Mouse (Mus musculus) lung, embryonic 15.5 days (tissue): ENCODE data around the gene 5730522E02Rik. TPM values are rescaled to one million over a fixed set of nuclear protein-coding genes. Genes with fewer than 3 reads are reported as not detected.

ENCODE experiments used
- ATAC-seq: fragments of 200-750 bp; cut with Nextera tagmentation; 2 replicates; pipeline ENCODE4 v1.8.0; 2017; ENCODE audit warnings: moderate number of reproducible peaks, borderline replicate concordance; ENCODE audit not compliant: low FRiP score, low TSS enrichment; ENCODE audit errors: extremely low read depth
- H3K27ac ChIP-seq: fragments of 300-500 bp; sonication (generic); 2 replicates; pipeline ENCODE4 v1.5.1; 2015; ENCODE audit warnings: moderate library complexity, mild to moderate bottlenecking, inconsistent platforms
- H3K27me3 ChIP-seq: fragments of 300-500 bp; sonication (generic); 2 replicates; pipeline ENCODE4 v1.6.1; 2015; ENCODE audit warnings: inconsistent platforms
- H3K36me3 ChIP-seq: fragments of 300-500 bp; sonication (generic); 2 replicates; pipeline ENCODE4 v1.6.1; 2015; ENCODE audit warnings: inconsistent platforms
- H3K4me1 ChIP-seq: fragments of 300-500 bp; sonication (generic); 2 replicates; pipeline ENCODE4 v1.6.1; 2015; ENCODE audit warnings: inconsistent platforms
- H3K4me2 ChIP-seq: fragments of 300-500 bp; sonication (generic); 2 replicates; pipeline ENCODE4 v1.6.1; 2015; ENCODE audit warnings: inconsistent platforms, mild to moderate bottlenecking, moderate library complexity
- H3K4me3 ChIP-seq: fragments of 300-500 bp; sonication (generic); 2 replicates; pipeline ENCODE4 v1.5.1; 2015; ENCODE audit warnings: mild to moderate bottlenecking, inconsistent platforms
- H3K9ac ChIP-seq: fragments of 300-500 bp; sonication (generic); 2 replicates; pipeline ENCODE4 v1.6.1; 2015; ENCODE audit warnings: inconsistent platforms
- H3K9me3 ChIP-seq: fragments of 300-500 bp; sonication (generic); 2 replicates; pipeline ENCODE4 v1.6.1; 2016; ENCODE audit warnings: inconsistent platforms
- WGBS: fragments of 180-500 bp; shearing (Covaris S2); methylation state at CpG from one replicate; pipeline ENCODE4 v1.1.7; 2015; 5-methylcytosine and 5-hydroxymethylcytosine counted together
- polyA plus RNA-seq: library from polyadenylated mRNA; unstranded; fragments of >200 nt; fragmentation: Nextera tagmentation; extraction: Ambion mirVana; gene quantifications from 2 replicates; pipeline ENCODE4 v1.2.1, GENCODE M21; 2015

Gene 5730522E02Rik
- polyA plus RNA-seq, 1 experiment from 2014 or later: 2.3 TPM

DNA sequence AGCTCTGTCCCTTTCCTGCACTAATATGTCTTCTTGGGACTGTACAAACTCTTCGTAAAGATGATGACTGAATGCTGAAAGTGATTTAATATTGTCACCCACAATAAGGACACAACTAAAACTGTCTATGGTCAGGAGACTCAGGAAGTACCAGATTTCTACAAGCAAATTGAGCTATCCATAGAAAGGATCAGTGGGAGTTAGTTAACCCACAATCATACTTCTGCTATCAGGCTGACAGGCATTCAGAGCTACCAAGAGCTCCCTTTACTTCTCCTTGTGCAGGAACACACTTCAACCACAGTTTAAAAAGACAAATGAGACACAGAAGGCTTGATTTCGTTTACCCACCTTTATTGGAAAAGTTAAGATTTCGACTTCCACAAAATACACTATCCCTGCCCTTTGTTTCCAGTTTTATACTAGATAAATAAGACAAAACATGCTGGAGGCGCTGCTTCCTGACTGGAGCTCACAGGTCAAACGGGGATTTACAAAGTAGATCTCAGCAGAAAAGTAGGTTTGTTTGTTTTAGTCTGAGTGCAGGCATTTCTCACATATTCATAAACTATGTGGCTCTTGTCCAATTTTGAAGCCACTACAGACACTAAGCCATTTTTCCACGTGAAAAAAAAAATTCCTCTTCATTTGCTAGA, 125.1 kb downstream of the 5730522E02Rik start:
- H3K9ac ChIP-seq: no peak overlapping the region
- no peak overlapping the region for H3K27ac ChIP-seq
- H3K36me3 ChIP-seq: no peaks in the 10 kb centered on the region
- H3K4me2 ChIP-seq: no peak overlapping the region
- H3K4me1 ChIP-seq: 0 out of 2 replicates have a peak, but pooled peaks cover 4% of the 10 kb centered on the region
- WGBS: 20% methylated on average over 6 of the region's 6 CpGs
- H3K9me3 ChIP-seq: no peaks in the 10 kb centered on the region
- no peaks in the 10 kb centered on the region for H3K27me3 ChIP-seq
- H3K4me3 ChIP-seq: no peak overlapping the region
- ATAC-seq: no peak

DNA sequence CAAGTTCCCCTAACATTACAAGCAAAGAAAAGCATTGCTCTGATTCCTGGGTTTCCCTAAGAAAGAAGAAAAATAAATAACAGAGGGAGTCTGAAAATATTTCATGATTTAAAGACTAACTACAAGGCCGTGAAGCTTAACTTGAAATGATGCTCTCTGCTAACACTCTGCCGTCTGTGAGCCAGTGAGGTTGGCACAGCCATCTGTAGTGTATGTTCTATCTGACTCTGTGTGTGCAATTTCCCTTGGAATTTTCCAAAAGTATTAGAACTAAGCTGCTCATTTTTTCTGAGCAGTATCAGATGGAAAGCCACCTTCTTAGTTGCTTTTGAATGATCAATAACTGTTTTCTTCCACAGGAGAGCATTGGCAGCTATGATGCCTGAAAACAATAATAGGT, 134.2 kb downstream of the 5730522E02Rik start:
- Histone ChIP-seq H3K27me3 (no peaks in the 10 kb centered on the region), H3K4me3 (no peak overlapping the region), H3K4me2 (no peak overlapping the region), H3K36me3 (no peaks in the 10 kb centered on the region), H3K9ac (no peak overlapping the region), H3K4me1 (no peaks in the 10 kb centered on the region), H3K27ac (no peak overlapping the region), H3K9me3 (no peaks in the 10 kb centered on the region)
- no peak for ATAC-seq
- 47% methylated on average over 2 of the region's 2 CpGs for WGBS

DNA sequence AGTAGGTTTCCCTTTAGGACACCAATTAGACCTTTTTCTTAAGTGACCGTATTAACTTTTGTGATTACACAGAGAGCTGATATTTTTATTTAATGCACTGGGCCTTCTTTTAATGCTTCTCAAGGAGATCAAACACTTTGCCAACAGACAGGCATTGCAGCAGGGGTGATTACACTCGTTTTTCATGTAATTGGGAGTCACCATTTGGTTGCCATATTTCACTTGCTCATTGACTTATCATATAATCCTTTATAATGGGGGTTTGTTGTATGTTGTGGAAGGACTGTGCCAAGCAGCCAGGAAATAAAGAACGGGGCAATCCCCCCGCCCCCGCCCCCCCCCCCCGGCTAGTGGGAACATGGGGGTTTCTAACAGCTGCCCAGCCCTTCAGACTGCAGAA, 135.0 kb downstream of the 5730522E02Rik start:
- WGBS: 71% methylated on average over 6 of the region's 6 CpGs
- H3K9me3 ChIP-seq: no peaks in the 10 kb centered on the region
- H3K27ac ChIP-seq: no peak overlapping the region
- no peaks in the 10 kb centered on the region for H3K4me1 ChIP-seq
- H3K9ac ChIP-seq: no peak overlapping the region
- H3K4me2 ChIP-seq: no peak overlapping the region
- no peaks in the 10 kb centered on the region for H3K36me3 ChIP-seq
- no peak overlapping the region for H3K4me3 ChIP-seq
- no peak for ATAC-seq
- H3K27me3 ChIP-seq: no peaks in the 10 kb centered on the region

DNA sequence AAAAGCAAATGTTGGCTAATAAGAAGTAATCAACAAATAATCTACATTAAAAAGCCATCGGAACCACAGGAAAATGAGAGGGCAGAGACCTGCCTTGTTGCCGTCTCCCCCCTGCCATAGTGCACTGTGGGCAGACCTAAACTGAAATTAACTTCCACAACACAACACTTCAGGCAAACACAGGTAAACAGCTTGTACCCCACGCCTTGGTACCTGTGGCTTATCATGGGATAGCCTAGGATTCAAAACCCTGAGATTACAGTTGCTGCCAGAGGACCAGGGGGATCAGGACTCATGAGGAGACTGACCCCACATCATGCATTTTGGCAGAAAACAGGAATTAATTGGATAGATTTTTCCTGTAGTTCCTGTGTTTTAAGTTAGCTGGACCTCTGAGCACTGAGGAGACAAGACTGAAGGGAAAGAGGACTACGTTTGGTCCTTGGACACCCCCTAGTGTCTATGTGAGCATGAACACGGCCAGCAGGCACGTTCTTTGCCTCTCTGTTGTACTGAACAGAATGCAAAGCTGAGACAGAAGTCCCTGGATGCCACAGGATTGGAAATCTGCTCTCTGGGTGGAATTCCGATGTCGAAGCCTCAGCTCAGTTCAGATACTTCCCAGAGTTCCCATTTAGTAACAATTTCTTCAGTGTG, 136.8 kb downstream of the 5730522E02Rik start:
- H3K4me3 ChIP-seq: no peak overlapping the region
- WGBS: 49% methylated on average over 8 of the region's 8 CpGs
- no peaks in the 10 kb centered on the region for H3K27me3 ChIP-seq

DNA sequence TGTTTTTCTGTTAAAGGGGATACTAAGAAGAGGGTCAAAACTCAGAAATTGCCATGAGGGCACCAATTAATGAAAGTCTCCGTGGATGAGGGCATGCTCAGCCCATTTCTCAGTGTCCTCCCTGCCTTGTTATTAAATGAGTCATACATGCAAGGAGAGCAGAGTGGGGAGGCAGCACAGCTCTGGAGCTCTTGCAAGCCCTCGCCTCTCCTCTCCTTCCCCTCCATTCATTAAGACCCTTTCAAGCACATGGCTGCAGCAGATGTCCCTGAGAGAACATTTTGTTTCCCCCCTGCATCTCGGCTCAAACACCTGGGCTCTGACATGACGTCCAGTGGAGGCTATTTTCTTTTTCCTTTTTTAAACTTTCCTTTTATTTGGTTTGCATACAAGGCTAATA, 138.5 kb downstream of the 5730522E02Rik start:
- Histone ChIP-seq H3K27me3 (no peaks in the 10 kb centered on the region), H3K9me3 (no peaks in the 10 kb centered on the region), H3K4me2 (no peak overlapping the region), H3K36me3 (no peaks in the 10 kb centered on the region), H3K4me3 (no peak overlapping the region), H3K4me1 (no peaks in the 10 kb centered on the region), H3K9ac (no peak overlapping the region), H3K27ac (no peak overlapping the region)
- no peak for ATAC-seq
- 51% methylated on average over 4 of the region's 4 CpGs for WGBS

More for the DNA sequence above, 136.8 kb downstream of the 5730522E02Rik start:
- Histone ChIP-seq H3K9ac (no peak overlapping the region), H3K4me1 (no peaks in the 10 kb centered on the region), H3K9me3 (no peaks in the 10 kb centered on the region), H3K27ac (no peak overlapping the region), H3K36me3 (no peaks in the 10 kb centered on the region), H3K4me2 (no peak overlapping the region)
- ATAC-seq: peak; percentile 72; the same call in 1 of the 2 replicates

DNA sequence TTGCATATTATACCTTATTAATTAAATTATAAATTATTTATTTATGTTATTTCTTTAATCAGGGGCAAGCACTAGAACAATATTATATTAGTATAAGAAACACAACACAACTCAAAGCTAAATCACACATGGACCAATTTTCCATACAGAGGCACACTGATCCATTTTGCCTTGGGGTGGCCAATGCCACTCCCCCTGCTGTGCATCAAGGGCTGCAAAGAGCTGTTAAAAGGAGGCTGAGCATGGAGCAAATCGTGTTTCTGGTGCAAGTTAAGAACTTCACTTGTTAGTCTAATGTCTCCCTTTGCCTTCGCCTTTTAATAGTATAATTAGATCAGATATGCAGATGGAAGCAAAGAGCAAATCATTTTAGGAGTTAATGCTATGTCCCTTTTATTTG, 147.3 kb downstream of the 5730522E02Rik start:
- ATAC-seq: no peak
- Histone ChIP-seq H3K4me1 (no peaks in the 10 kb centered on the region), H3K9me3 (no peaks in the 10 kb centered on the region), H3K4me2 (no peak overlapping the region), H3K36me3 (no peaks in the 10 kb centered on the region), H3K4me3 (no peak overlapping the region), H3K27ac (no peak overlapping the region), H3K9ac (no peak overlapping the region), H3K27me3 (no peaks in the 10 kb centered on the region)
- 55% methylated on average over 2 of the region's 2 CpGs for WGBS

DNA sequence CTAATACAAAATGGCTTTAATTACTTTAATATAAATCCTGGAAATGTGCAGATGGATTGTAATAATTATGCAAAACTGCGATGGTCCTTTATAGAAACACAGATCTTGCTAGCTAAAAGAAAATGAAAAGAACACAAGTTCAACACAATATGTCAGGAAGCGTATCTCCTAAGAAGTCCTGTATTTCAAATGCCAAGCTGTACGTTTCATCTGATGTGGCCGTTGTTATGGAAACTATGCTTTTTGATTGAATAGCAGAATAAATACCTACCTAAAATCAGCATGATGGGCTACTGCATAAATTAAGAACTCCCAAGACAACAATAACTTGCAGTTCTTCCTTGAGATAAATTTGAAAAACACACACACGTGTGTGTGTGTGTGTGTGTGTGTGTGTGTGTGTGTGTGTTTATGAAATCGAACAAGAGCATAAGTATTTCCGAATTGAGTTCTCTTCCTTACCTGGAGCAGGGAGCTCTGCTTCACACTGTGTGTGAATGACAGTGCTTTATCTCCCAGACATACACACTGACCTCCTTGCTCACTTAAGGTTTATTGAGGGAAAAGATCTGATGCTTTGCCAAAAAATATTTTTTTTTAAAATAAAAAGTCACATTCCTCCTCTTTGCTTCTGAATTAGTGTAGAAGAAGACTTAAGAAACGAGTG, 149.0 kb downstream of the 5730522E02Rik start:
- WGBS: 80% methylated on average over 8 of the region's 8 CpGs
- H3K9ac ChIP-seq: no peak overlapping the region
- no peak overlapping the region for H3K4me3 ChIP-seq
- H3K27me3 ChIP-seq: no peaks in the 10 kb centered on the region
- no peaks in the 10 kb centered on the region for H3K9me3 ChIP-seq
- ATAC-seq: no peak
- H3K4me2 ChIP-seq: no peak overlapping the region
- no peaks in the 10 kb centered on the region for H3K36me3 ChIP-seq
- H3K4me1 ChIP-seq: no peaks in the 10 kb centered on the region
- no peak overlapping the region for H3K27ac ChIP-seq

DNA sequence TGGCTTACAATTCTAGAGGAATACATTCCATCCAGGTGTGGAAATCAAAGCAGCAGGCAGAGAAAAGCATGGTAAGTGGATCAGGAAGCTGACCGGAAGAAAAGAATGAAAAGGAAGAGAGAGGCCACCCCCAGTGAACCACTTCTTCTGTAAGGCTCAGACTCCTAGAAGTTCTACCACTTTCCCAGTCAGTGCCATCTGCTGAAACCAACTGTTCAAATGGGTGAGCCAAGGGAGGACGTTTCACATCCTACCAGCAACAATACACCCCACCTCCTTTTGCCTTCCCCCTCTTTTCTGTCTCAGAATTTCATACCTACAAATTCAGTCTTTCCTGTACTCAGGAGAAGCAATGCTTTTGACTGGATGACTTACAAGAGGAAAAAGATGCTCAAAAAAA, 197.0 kb downstream of the 5730522E02Rik start:
- no peaks in the 10 kb centered on the region for H3K27me3 ChIP-seq
- H3K9ac ChIP-seq: no peak overlapping the region
- ATAC-seq: no peak
- no peak overlapping the region for H3K27ac ChIP-seq
- no peaks in the 10 kb centered on the region for H3K36me3 ChIP-seq
- no peak overlapping the region for H3K4me2 ChIP-seq
- H3K4me3 ChIP-seq: no peak overlapping the region
- 0 out of 2 replicates have a peak, but pooled peaks cover 3% of the 10 kb centered on the region for H3K4me1 ChIP-seq
- WGBS: 82% methylated on average over 2 of the region's 2 CpGs
- no peaks in the 10 kb centered on the region for H3K9me3 ChIP-seq

DNA sequence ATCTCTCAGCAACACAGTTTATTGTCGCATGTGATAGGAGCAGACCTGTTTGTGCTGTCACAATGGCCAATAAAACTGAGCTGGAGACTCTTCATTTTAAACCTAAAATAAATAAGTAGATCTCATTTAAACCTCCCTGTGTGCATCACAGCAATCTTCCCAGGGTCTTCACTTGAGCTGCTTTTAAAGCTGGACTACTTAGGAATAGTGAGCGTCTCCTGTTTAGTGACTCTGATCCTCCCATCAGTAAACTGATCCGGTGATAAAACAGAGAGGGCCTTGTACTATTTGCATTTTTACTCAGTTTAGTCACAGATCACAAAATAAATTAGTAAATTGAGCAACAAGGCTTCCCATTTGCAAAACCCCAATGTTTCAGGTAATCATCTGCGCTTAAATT, 206.5 kb downstream of the 5730522E02Rik start:
- Histone ChIP-seq H3K27ac (no peak overlapping the region), H3K9ac (no peak overlapping the region), H3K27me3 (no peaks in the 10 kb centered on the region), H3K4me1 (no peaks in the 10 kb centered on the region), H3K36me3 (no peaks in the 10 kb centered on the region), H3K4me2 (no peak overlapping the region), H3K9me3 (no peaks in the 10 kb centered on the region), H3K4me3 (no peak overlapping the region)
- no peak for ATAC-seq
- WGBS: 81% methylated on average over 4 of the region's 4 CpGs

DNA sequence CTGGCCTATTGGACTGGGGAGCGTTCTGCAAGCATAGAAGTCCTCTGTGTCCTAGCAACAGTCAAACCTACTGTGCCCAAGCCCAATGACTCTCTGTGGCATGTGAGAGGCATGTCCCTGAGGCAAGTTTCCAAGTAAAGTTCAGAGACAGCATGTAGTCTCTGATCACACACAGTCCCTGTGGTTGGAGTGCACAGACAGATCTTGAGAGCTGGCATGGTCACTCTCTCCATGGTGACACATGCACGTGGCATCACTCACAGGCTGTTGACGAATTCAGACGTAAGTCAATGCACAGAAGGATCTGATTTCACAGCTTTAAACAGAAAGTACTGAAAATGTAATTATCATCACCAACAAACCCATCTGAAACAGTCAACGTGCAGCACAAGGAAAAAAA, 210.8 kb downstream of the 5730522E02Rik start:
- Histone ChIP-seq H3K4me3 (no peak overlapping the region), H3K9me3 (no peaks in the 10 kb centered on the region), H3K4me2 (no peak overlapping the region), H3K36me3 (no peaks in the 10 kb centered on the region), H3K27ac (no peak overlapping the region), H3K4me1 (no peaks in the 10 kb centered on the region), H3K9ac (no peak overlapping the region), H3K27me3 (no peaks in the 10 kb centered on the region)
- no peak for ATAC-seq
- WGBS: 82% methylated on average over 5 of the region's 5 CpGs

DNA sequence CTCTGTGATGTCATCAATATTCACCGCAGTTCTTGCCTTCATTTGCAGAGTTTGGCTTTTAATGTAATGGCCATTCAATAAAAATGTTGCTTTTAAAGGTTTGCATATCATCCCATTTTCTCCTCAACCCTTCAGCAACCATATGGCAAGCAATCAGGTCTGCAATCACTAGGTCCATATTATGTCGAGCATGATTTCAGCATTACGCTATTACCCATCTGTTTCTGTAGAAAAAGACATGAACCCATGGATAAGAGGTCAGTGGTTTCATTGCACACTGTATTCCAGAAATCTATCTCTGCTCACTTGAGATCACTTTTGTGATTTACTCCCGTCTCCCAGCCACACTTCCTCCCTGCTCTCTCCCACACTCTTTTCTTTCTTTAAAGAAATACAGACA, 213.1 kb downstream of the 5730522E02Rik start:
- Histone ChIP-seq H3K4me1 (no peaks in the 10 kb centered on the region), H3K36me3 (no peaks in the 10 kb centered on the region), H3K27me3 (no peaks in the 10 kb centered on the region), H3K4me3 (no peak overlapping the region), H3K9ac (no peak overlapping the region), H3K27ac (no peak overlapping the region), H3K9me3 (no peaks in the 10 kb centered on the region), H3K4me2 (no peak overlapping the region)
- no peak for ATAC-seq
- WGBS: 75% methylated on average over 4 of the region's 4 CpGs

DNA sequence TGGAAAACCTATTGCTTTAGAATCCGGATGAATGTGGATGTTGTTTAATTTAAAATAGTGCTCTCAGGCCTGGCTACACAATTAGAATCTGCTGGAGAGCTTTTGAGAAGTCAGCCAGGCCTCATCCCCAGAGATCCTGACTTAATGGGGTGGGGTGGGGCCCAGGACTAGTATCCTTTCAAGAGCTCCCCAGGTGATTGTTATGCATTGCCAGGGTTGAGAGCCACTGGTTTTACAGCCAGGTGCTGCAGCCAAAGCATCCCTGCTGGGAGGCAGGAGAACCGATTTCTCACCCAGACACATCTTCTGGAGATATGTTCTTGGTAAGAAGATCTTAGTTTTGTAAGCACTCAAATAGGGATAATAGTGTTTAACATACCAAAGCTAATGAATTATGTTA, 216.4 kb downstream of the 5730522E02Rik start:
- 50% methylated on average over 2 of the region's 2 CpGs for WGBS
- Histone ChIP-seq H3K36me3 (no peaks in the 10 kb centered on the region), H3K27me3 (no peaks in the 10 kb centered on the region), H3K4me2 (no peak overlapping the region), H3K9ac (no peak overlapping the region), H3K27ac (no peak overlapping the region), H3K4me3 (no peak overlapping the region), H3K9me3 (no peaks in the 10 kb centered on the region), H3K4me1 (no peaks in the 10 kb centered on the region)
- ATAC-seq: no peak
